In genomic region chr4:121194736-121195135, GRCm38 (mm10) we compare ENCODE assay signal across 18 mouse cellular contexts.
"Had no signal": no experiment of that assay in that cellular context is flagged by ENCODE, and none has a peak within 500 bp of the region (broad histone marks: within the 10 kb centered on the region; RNA-seq: fewer than 3 reads in every experiment).

No protein-coding gene starts in this region.

- H3K4me2 ChIP-seq: liver, embryonic 12.5 days; lung, embryonic 14.5 days; midbrain, embryonic 13.5 days; midbrain, embryonic 15.5 days; neural tube, embryonic 13.5 days; neural tube, embryonic 15.5 days had no signal

- H3K4me3 ChIP-seq: liver, embryonic 12.5 days; midbrain, embryonic 10.5 days; midbrain, embryonic 13.5 days; midbrain, embryonic 15.5 days; myocyte; neural tube, embryonic 13.5 days; neural tube, embryonic 15.5 days had no signal

- H3K36me3 ChIP-seq: midbrain, embryonic 13.5 days; midbrain, embryonic 15.5 days; neural tube, embryonic 15.5 days had no signal

- H3K27me3 ChIP-seq: liver, embryonic 12.5 days; midbrain, embryonic 13.5 days; midbrain, embryonic 15.5 days; neural tube, embryonic 13.5 days; neural tube, embryonic 15.5 days had no signal

- H3K4me1 ChIP-seq: liver, embryonic 12.5 days; midbrain, embryonic 10.5 days; midbrain, embryonic 13.5 days; midbrain, embryonic 15.5 days; neural tube, embryonic 15.5 days had no signal

- DNase-seq: lung, adult 18-20 months; lung, embryonic 14.5 days; lung, postnatal 10 days; lung, postnatal 4 days; retina, postnatal 1 day; right cerebral cortex, adult 18-20 months; right cerebral cortex, postnatal 14 days; spleen, adult 18-20 months; thymus, adult 2 months; thymus, postnatal 25 days had no signal

- H3K9me3 ChIP-seq: liver, embryonic 12.5 days; midbrain, embryonic 10.5 days; midbrain, embryonic 15.5 days; neural tube, embryonic 13.5 days; neural tube, embryonic 15.5 days had no signal

- H3K9ac ChIP-seq: liver, embryonic 12.5 days; liver, embryonic 14.5 days; lung, embryonic 14.5 days; midbrain, embryonic 13.5 days; midbrain, embryonic 15.5 days; neural tube, embryonic 13.5 days; neural tube, embryonic 15.5 days had no signal

- ATAC-seq: liver, embryonic 12.5 days; midbrain, embryonic 13.5 days; midbrain, embryonic 15.5 days had no signal

- H3K27ac ChIP-seq: liver, embryonic 12.5 days; liver, embryonic 14.5 days; midbrain, embryonic 10.5 days; midbrain, embryonic 13.5 days; midbrain, embryonic 15.5 days; neural tube, embryonic 13.5 days; neural tube, embryonic 15.5 days had no signal
